15 mouse cellular contexts compared by ENCODE assay signal in genomic region chr7:124989456-124989855, GRCm38 (mm10).
DNase-seq lines count a peak whose midpoint lies in the region; ATAC-seq lines count a peak whose summit lies in the region.
"Had no signal": no experiment of that assay in that cellular context is flagged by ENCODE, and none has a peak within 500 bp of the region (broad histone marks: within the 10 kb centered on the region; RNA-seq: fewer than 3 reads in every experiment).

No protein-coding gene starts in this region.

- no peak for ATAC-seq in heart, embryonic 12.5 days (ENCODE audit: insufficient number of reproducible peaks, low FRiP score)
- ATAC-seq: CD4-positive, CD25-positive, alpha-beta regulatory T cell, adult 4 months had no signal

- H3K4me2 ChIP-seq in heart, embryonic 12.5 days, result no peak overlapping the region
- H3K4me2 ChIP-seq: embryonic facial prominence, embryonic 12.5 days; liver, embryonic 13.5 days had no signal

- no peak overlapping the region for H3K27ac ChIP-seq in heart, embryonic 12.5 days (ENCODE audit: poor library complexity, severe bottlenecking)
- H3K27ac ChIP-seq: embryonic facial prominence, embryonic 12.5 days; heart, adult 2 months; hindbrain, embryonic 10.5 days; liver, embryonic 13.5 days; stomach, postnatal 0 days had no signal

- H3K9me3 ChIP-seq in heart, embryonic 12.5 days (replicated peaks), result 0 out of 2 replicates have a peak, but pooled peaks cover 3% of the 10 kb centered on the region
- H3K9me3 ChIP-seq: embryonic facial prominence, embryonic 12.5 days; hindbrain, embryonic 10.5 days had no signal

- no peak overlapping the region for H3K4me3 ChIP-seq in heart, embryonic 12.5 days
- H3K4me3 ChIP-seq: embryonic facial prominence, embryonic 12.5 days; heart, adult 2 months; hindbrain, embryonic 10.5 days; liver, embryonic 13.5 days had no signal

- 65% methylated on average over 5 of the region's 5 CpGs for WGBS in heart, embryonic 12.5 days

- no peaks in the 10 kb centered on the region for H3K27me3 ChIP-seq in heart, embryonic 12.5 days (replicated peaks)
- H3K27me3 ChIP-seq: embryonic facial prominence, embryonic 12.5 days; liver, embryonic 13.5 days had no signal

- DNase-seq in heart, postnatal 4 days, result peak; percentile 26
- DNase-seq in lung, postnatal 10 days, result peak; percentile 13
- no peak for DNase-seq in lung, postnatal 25 days (ENCODE audit: low spot score)
- DNase-seq in WW6 (ENCODE audit: low read depth, low spot score), result peak; percentile 5
- peak; percentile 67 to 74 for DNase-seq in kidney, postnatal 4 days
- DNase-seq in c-Kit-positive CD71-positive TER-119-positive erythroid progenitor cells, embryonic 14.5 days (ENCODE audit: low spot score), result no peak
- no peak for DNase-seq in right cerebral cortex, postnatal 4 days
- DNase-seq: cerebellum, adult 2 months; heart, adult 2 months; liver, embryonic 13.5 days had no signal

- no peaks in the 10 kb centered on the region for H3K36me3 ChIP-seq in heart, embryonic 12.5 days
- H3K36me3 ChIP-seq: embryonic facial prominence, embryonic 12.5 days; hindbrain, embryonic 10.5 days; liver, embryonic 13.5 days had no signal

- no peak overlapping the region for H3K9ac ChIP-seq in heart, embryonic 12.5 days
- H3K9ac ChIP-seq: embryonic facial prominence, embryonic 12.5 days; liver, embryonic 13.5 days had no signal

- H3K4me1 ChIP-seq in heart, embryonic 12.5 days (replicated peaks), result no peaks in the 10 kb centered on the region
- H3K4me1 ChIP-seq: embryonic facial prominence, embryonic 12.5 days; hindbrain, embryonic 10.5 days; liver, embryonic 13.5 days had no signal

Comparison
In these comparisons a context has a peak if more than half of its experiments do, and no peak if none do; other contexts are left out.
1. DNase-seq: peak in heart, postnatal 4 days (single experiment), lung, postnatal 10 days (single experiment), WW6 (single experiment) and kidney, postnatal 4 days (2 of 2); none in lung, postnatal 25 days (single experiment), c-Kit-positive CD71-positive TER-119-positive erythroid progenitor cells, embryonic 14.5 days (single experiment) and right cerebral cortex, postnatal 4 days (single experiment).